Mouse (Mus musculus): ENCODE data around the gene Hcar2. TPM values are rescaled to one million over a fixed set of nuclear protein-coding genes. Genes with fewer than 3 reads are reported as not detected.

Hcar2 gene
- polyA plus RNA-seq, 1 experiment from 2014 or later = 1.6 TPM

GRCm38 (mm10) chr5:123853877-123854504, 11.3 kb downstream of the Hcar2 start:
- Histone ChIP-seq H3K27ac (replicated peaks; ENCODE audit: low read depth, low read length) (no peak overlapping the region), H3K36me3 (ENCODE audit: control insufficient read depth, insufficient read depth, low read length) (no peaks in the 10 kb centered on the region), H3K4me1 (ENCODE audit: control insufficient read depth, insufficient read depth, low read length) (no peaks in the 10 kb centered on the region), H3K9me3 (ENCODE audit: control insufficient read depth, low read length) (no peaks in the 10 kb centered on the region), H3K4me2 (ENCODE audit: low read depth, low read length) (no peak overlapping the region), H3K27me3 (replicated peaks; ENCODE audit: control insufficient read depth, insufficient read depth, low read length) (no peaks in the 10 kb centered on the region), H3K9ac (ENCODE audit: low read depth, low read length) (no peak overlapping the region), H3K4me3 (ENCODE audit: low read depth, low read length) (no peak overlapping the region)
- DNase-seq (ENCODE audit: low spot score) (no peak), ATAC-seq (ENCODE audit: low read depth) (no peak)
- WGBS = 87% methylated on average over 11 of the region's 11 CpGs

- ATAC-seq (ENCODE audit: low read depth) = no peak
- H3K4me1 ChIP-seq (ENCODE audit: control insufficient read depth, insufficient read depth, low read length) = no peaks in the 10 kb centered on the region
Measured at GRCm38 (mm10) chr5:123851398-123851797, 13.9 kb downstream of the Hcar2 start.

GRCm38 (mm10) chr5:123844316-123844715, 21.0 kb downstream of the Hcar2 start:
- DNase-seq (ENCODE audit: low spot score) (no peak), ATAC-seq (ENCODE audit: low read depth) (no peak)
- Histone ChIP-seq H3K4me2 (ENCODE audit: low read depth, low read length) (no peak overlapping the region), H3K27me3 (replicated peaks; ENCODE audit: control insufficient read depth, insufficient read depth, low read length) (no peaks in the 10 kb centered on the region), H3K27ac (replicated peaks; ENCODE audit: low read depth, low read length) (no peak overlapping the region), H3K9me3 (ENCODE audit: control insufficient read depth, low read length) (no peaks in the 10 kb centered on the region), H3K4me1 (ENCODE audit: control insufficient read depth, insufficient read depth, low read length) (no peaks in the 10 kb centered on the region), H3K9ac (ENCODE audit: low read depth, low read length) (no peak overlapping the region), H3K4me3 (ENCODE audit: low read depth, low read length) (no peak overlapping the region), H3K36me3 (ENCODE audit: control insufficient read depth, insufficient read depth, low read length) (no peaks in the 10 kb centered on the region)
- WGBS = 89% methylated on average over 14 of the region's 14 CpGs

More at GRCm38 (mm10) chr5:123851398-123851797, 13.9 kb downstream of the Hcar2 start:
- DNase-seq (ENCODE audit: low spot score) = no peak
- H3K9me3 ChIP-seq (ENCODE audit: control insufficient read depth, low read length) = no peaks in the 10 kb centered on the region
- H3K4me2 ChIP-seq (ENCODE audit: low read depth, low read length) = no peak overlapping the region
- no peaks in the 10 kb centered on the region for H3K27me3 ChIP-seq (replicated peaks; ENCODE audit: control insufficient read depth, insufficient read depth, low read length)
- no peaks in the 10 kb centered on the region for H3K36me3 ChIP-seq (ENCODE audit: control insufficient read depth, insufficient read depth, low read length)
- no peak overlapping the region for H3K4me3 ChIP-seq (ENCODE audit: low read depth, low read length)
- no peak overlapping the region for H3K9ac ChIP-seq (ENCODE audit: low read depth, low read length)
- 44% methylated on average over 2 of the region's 2 CpGs for WGBS
- no peak overlapping the region for H3K27ac ChIP-seq (replicated peaks; ENCODE audit: low read depth, low read length)

GRCm38 (mm10) chr5:123843816-123844215, 21.5 kb downstream of the Hcar2 start:
- Histone ChIP-seq H3K4me1 (ENCODE audit: control insufficient read depth, insufficient read depth, low read length) (no peaks in the 10 kb centered on the region), H3K27me3 (replicated peaks; ENCODE audit: control insufficient read depth, insufficient read depth, low read length) (no peaks in the 10 kb centered on the region), H3K4me3 (ENCODE audit: low read depth, low read length) (no peak overlapping the region), H3K27ac (replicated peaks; ENCODE audit: low read depth, low read length) (no peak overlapping the region), H3K9ac (ENCODE audit: low read depth, low read length) (no peak overlapping the region), H3K4me2 (ENCODE audit: low read depth, low read length) (no peak overlapping the region), H3K36me3 (ENCODE audit: control insufficient read depth, insufficient read depth, low read length) (no peaks in the 10 kb centered on the region), H3K9me3 (ENCODE audit: control insufficient read depth, low read length) (no peaks in the 10 kb centered on the region)
- ATAC-seq (ENCODE audit: low read depth) (no peak), DNase-seq (ENCODE audit: low spot score) (no peak)
- 51% methylated on average over 4 of the region's 4 CpGs for WGBS

GRCm38 (mm10) chr5:123842935-123843282, 22.4 kb downstream of the Hcar2 start:
- Histone ChIP-seq H3K9ac (ENCODE audit: low read depth, low read length) (no peak overlapping the region), H3K27ac (replicated peaks; ENCODE audit: low read depth, low read length) (no peak overlapping the region), H3K4me3 (ENCODE audit: low read depth, low read length) (no peak overlapping the region), H3K9me3 (ENCODE audit: control insufficient read depth, low read length) (no peaks in the 10 kb centered on the region), H3K4me1 (ENCODE audit: control insufficient read depth, insufficient read depth, low read length) (no peaks in the 10 kb centered on the region), H3K27me3 (replicated peaks; ENCODE audit: control insufficient read depth, insufficient read depth, low read length) (no peaks in the 10 kb centered on the region), H3K4me2 (ENCODE audit: low read depth, low read length) (no peak overlapping the region), H3K36me3 (ENCODE audit: control insufficient read depth, insufficient read depth, low read length) (no peaks in the 10 kb centered on the region)
- WGBS = 62% methylated on average over 3 of the region's 3 CpGs
- ATAC-seq (ENCODE audit: low read depth) = no peak
- DNase-seq (ENCODE audit: low spot score) = no peak

- no peak overlapping the region for H3K4me2 ChIP-seq (ENCODE audit: low read depth, low read length)
- no peak overlapping the region for H3K27ac ChIP-seq (replicated peaks; ENCODE audit: low read depth, low read length)
- H3K27me3 ChIP-seq (replicated peaks; ENCODE audit: control insufficient read depth, insufficient read depth, low read length) = no peaks in the 10 kb centered on the region
- no peaks in the 10 kb centered on the region for H3K4me1 ChIP-seq (ENCODE audit: control insufficient read depth, insufficient read depth, low read length)
- DNase-seq (ENCODE audit: low spot score) (no peak), ATAC-seq (ENCODE audit: low read depth) (no peak)
- 61% methylated on average over 11 of the region's 11 CpGs for WGBS
- no peaks in the 10 kb centered on the region for H3K9me3 ChIP-seq (ENCODE audit: control insufficient read depth, low read length)
- H3K4me3 ChIP-seq (ENCODE audit: low read depth, low read length) = no peak overlapping the region
- H3K36me3 ChIP-seq (ENCODE audit: control insufficient read depth, insufficient read depth, low read length) = no peaks in the 10 kb centered on the region
- no peak overlapping the region for H3K9ac ChIP-seq (ENCODE audit: low read depth, low read length)
Measured at GRCm38 (mm10) chr5:123842221-123842934, 22.9 kb downstream of the Hcar2 start.

GRCm38 (mm10) chr5:123837371-123837770, 27.9 kb downstream of the Hcar2 start:
- Histone ChIP-seq H3K27ac (replicated peaks; ENCODE audit: low read depth, low read length) (no peak overlapping the region), H3K9ac (ENCODE audit: low read depth, low read length) (0 out of 2 replicates have a peak overlapping the region, but pooled peaks have one; percentile 8), H3K9me3 (ENCODE audit: control insufficient read depth, low read length) (no peaks in the 10 kb centered on the region), H3K4me3 (ENCODE audit: low read depth, low read length) (no peak overlapping the region), H3K4me2 (ENCODE audit: low read depth, low read length) (no peak overlapping the region), H3K4me1 (ENCODE audit: control insufficient read depth, insufficient read depth, low read length) (no peaks in the 10 kb centered on the region), H3K27me3 (replicated peaks; ENCODE audit: control insufficient read depth, insufficient read depth, low read length) (no peaks in the 10 kb centered on the region), H3K36me3 (ENCODE audit: control insufficient read depth, insufficient read depth, low read length) (no peaks in the 10 kb centered on the region)
- ATAC-seq (ENCODE audit: low read depth) = no peak
- 52% methylated on average over 4 of the region's 4 CpGs for WGBS
- no peak for DNase-seq (ENCODE audit: low spot score)

- 79% methylated on average over 3 of the region's 3 CpGs for WGBS
- no peak for DNase-seq (ENCODE audit: low spot score)
- Histone ChIP-seq H3K4me1 (ENCODE audit: control insufficient read depth, insufficient read depth, low read length) (no peaks in the 10 kb centered on the region), H3K9ac (ENCODE audit: low read depth, low read length) (no peak overlapping the region), H3K27ac (replicated peaks; ENCODE audit: low read depth, low read length) (no peak overlapping the region), H3K9me3 (ENCODE audit: control insufficient read depth, low read length) (no peaks in the 10 kb centered on the region), H3K27me3 (replicated peaks; ENCODE audit: control insufficient read depth, insufficient read depth, low read length) (no peaks in the 10 kb centered on the region), H3K4me3 (ENCODE audit: low read depth, low read length) (no peak overlapping the region), H3K4me2 (ENCODE audit: low read depth, low read length) (no peak overlapping the region), H3K36me3 (ENCODE audit: control insufficient read depth, insufficient read depth, low read length) (no peaks in the 10 kb centered on the region)
- ATAC-seq (ENCODE audit: low read depth) = no peak
Measured at GRCm38 (mm10) chr5:123834836-123835235, 30.5 kb downstream of the Hcar2 start.

- ATAC-seq (ENCODE audit: low read depth) = no peak
- DNase-seq (ENCODE audit: low spot score) = no peak
Measured at GRCm38 (mm10) chr5:123832309-123832708, 33.0 kb downstream of the Hcar2 start.

More at GRCm38 (mm10) chr5:123832309-123832708, 33.0 kb downstream of the Hcar2 start:
- no peak overlapping the region for H3K4me2 ChIP-seq (ENCODE audit: low read depth, low read length)
- H3K36me3 ChIP-seq (ENCODE audit: control insufficient read depth, insufficient read depth, low read length) = no peaks in the 10 kb centered on the region
- H3K4me1 ChIP-seq (ENCODE audit: control insufficient read depth, insufficient read depth, low read length) = no peaks in the 10 kb centered on the region
- no peaks in the 10 kb centered on the region for H3K27me3 ChIP-seq (replicated peaks; ENCODE audit: control insufficient read depth, insufficient read depth, low read length)
- WGBS = 91% methylated on average over 7 of the region's 7 CpGs
- no peak overlapping the region for H3K4me3 ChIP-seq (ENCODE audit: low read depth, low read length)
- H3K27ac ChIP-seq (replicated peaks; ENCODE audit: low read depth, low read length) = no peak overlapping the region
- no peaks in the 10 kb centered on the region for H3K9me3 ChIP-seq (ENCODE audit: control insufficient read depth, low read length)
- H3K9ac ChIP-seq (ENCODE audit: low read depth, low read length) = no peak overlapping the region
